Comparison of ENCODE assay signal across 18 mouse cellular contexts in genomic region chr4:98549491-98549890, GRCm38 (mm10).
"Had no signal": no experiment of that assay in that cellular context is flagged by ENCODE, and none has a peak within 500 bp of the region (broad histone marks: within the 10 kb centered on the region; RNA-seq: fewer than 3 reads in every experiment).

No protein-coding gene starts in this region.

- H3K4me1 ChIP-seq: liver, embryonic 13.5 days had no signal

- ATAC-seq: midbrain, embryonic 15.5 days had no signal

- DNase-seq: kidney, postnatal 25 days; layer of hippocampus, adult 9-11 months; liver, embryonic 13.5 days; lung, adult 2 months; lung, postnatal 14 days; right cerebral cortex, adult 18-20 months; right cerebral cortex, postnatal 25 days; thymus, adult 2 months; thymus, postnatal 14 days; thymus, postnatal 4 days had no signal

- H3K27ac ChIP-seq: kidney, postnatal 0 days; layer of hippocampus, adult 2 months; liver, embryonic 13.5 days; macrophage; midbrain, embryonic 12.5 days; midbrain, embryonic 15.5 days; neural tube, embryonic 12.5 days; neural tube, embryonic 15.5 days; stomach, postnatal 0 days had no signal

- H3K4me3 ChIP-seq: layer of hippocampus, adult 2 months; liver, embryonic 13.5 days; midbrain, embryonic 12.5 days; midbrain, embryonic 15.5 days; neural tube, embryonic 12.5 days; neural tube, embryonic 15.5 days had no signal

- H3K27me3 ChIP-seq: liver, embryonic 13.5 days; midbrain, embryonic 12.5 days; midbrain, embryonic 15.5 days; neural tube, embryonic 12.5 days; neural tube, embryonic 15.5 days had no signal
